Mouse (Mus musculus) midbrain, embryonic 11.5 days (tissue): ENCODE results near the gene Obp2b. TPM values are rescaled to one million over a fixed set of nuclear protein-coding genes. Genes with fewer than 3 reads are reported as not detected.
"Not testable (repeated sequence)": the region's sequence is repeated elsewhere in the genome, so short reads cannot be mapped to it uniquely, and the experiment has no call there.

Experiments
- ATAC-seq: fragments of 200-750 bp; cut with Nextera tagmentation; 2 replicates; pipeline ENCODE4 v1.8.0; 2017; ENCODE audit warnings: moderate TSS enrichment, moderate library complexity; ENCODE audit not compliant: low FRiP score
- DNase-seq: peaks from one replicate; pipeline ENCODE4 v3.0.0; 2015; ENCODE audit warnings: low spot score; ENCODE audit errors: missing footprints
- H3K27ac ChIP-seq: fragments of 300-500 bp; sonication (generic); 2 replicates; pipeline ENCODE4 v1.5.1; 2014; ENCODE audit warnings: low read depth, low read length
- H3K27me3 ChIP-seq: fragments of 300-500 bp; sonication (generic); 2 replicates; pipeline ENCODE4 v1.6.1; 2014; ENCODE audit warnings: mild to moderate bottlenecking, low read length, moderate library complexity, mixed read lengths; ENCODE audit not compliant: control insufficient read depth, insufficient read depth
- H3K36me3 ChIP-seq: fragments of 300-500 bp; sonication (generic); 2 replicates; pipeline ENCODE4 v1.6.1; 2014; ENCODE audit warnings: mild to moderate bottlenecking, low read length, moderate library complexity, mixed read lengths; ENCODE audit not compliant: control insufficient read depth, insufficient read depth
- H3K4me1 ChIP-seq: fragments of 300-500 bp; sonication (generic); 2 replicates; pipeline ENCODE4 v1.6.1; 2014; ENCODE audit warnings: low read length; ENCODE audit not compliant: control insufficient read depth, insufficient read depth
- H3K4me2 ChIP-seq: fragments of 300-500 bp; sonication (generic); 2 replicates; pipeline ENCODE4 v1.6.1; 2014; ENCODE audit warnings: mild to moderate bottlenecking, moderate library complexity
- H3K4me3 ChIP-seq: fragments of 300-500 bp; sonication (generic); 2 replicates; pipeline ENCODE4 v1.5.1; 2014; ENCODE audit warnings: low read depth, low read length
- H3K9ac ChIP-seq: fragments of 300-500 bp; sonication (generic); 2 replicates; pipeline ENCODE4 v1.6.1; 2014; ENCODE audit warnings: low read length
- H3K9me3 ChIP-seq: fragments of 300-500 bp; sonication (generic); 2 replicates; pipeline ENCODE4 v1.6.1; 2016; ENCODE audit warnings: low read length; ENCODE audit not compliant: control insufficient read depth
- WGBS: fragments of 180-500 bp; shearing (Covaris S2); extraction: QIAGEN DNeasy Blood & Tissue Kit; methylation state at CpG from one replicate; pipeline ENCODE4 v1.1.7; 2014; 5-methylcytosine and 5-hydroxymethylcytosine counted together
- polyA plus RNA-seq: library from polyadenylated mRNA; unstranded; fragments of >200 nt; fragmentation: Nextera tagmentation; extraction: Ambion mirVana; gene quantifications from 2 replicates; pipeline ENCODE4 v1.2.1, GENCODE M21; 2014

Gene Obp2b
- not detected in 2 replicates for polyA plus RNA-seq

GRCm38 (mm10) chr2:25736709-25737108, at the start of gene Obp2b:
Obp2b (plus strand) TSS chr2:25737009.
- H3K9ac ChIP-seq, H3K36me3 ChIP-seq, H3K27me3 ChIP-seq, H3K4me3 ChIP-seq, DNase-seq, H3K4me2 ChIP-seq, H3K27ac ChIP-seq, H3K4me1 ChIP-seq, H3K9me3 ChIP-seq, ATAC-seq: not testable (repeated sequence)
- whole genome bisulfite sequencing: 90% methylated on average over 3 of the region's 3 CpGs

GRCm38 (mm10) chr2:25694605-25695004, 42.2 kb upstream of the Obp2b start:
- Histone ChIP-seq H3K27me3 (no peaks in the 10 kb centered on the region), H3K4me2 (no peak overlapping the region), H3K4me3 (no peak overlapping the region), H3K36me3 (no peaks in the 10 kb centered on the region), H3K9me3 (no peaks in the 10 kb centered on the region), H3K27ac (no peak overlapping the region), H3K9ac (no peak overlapping the region), H3K4me1 (no peaks in the 10 kb centered on the region)
- ATAC-seq: no peak
- peak; percentile 97 for DNase-seq

- Histone ChIP-seq H3K4me2 (no peak overlapping the region), H3K4me1 (no peaks in the 10 kb centered on the region), H3K27me3 (no peaks in the 10 kb centered on the region), H3K36me3 (no peaks in the 10 kb centered on the region), H3K9me3 (no peaks in the 10 kb centered on the region), H3K4me3 (no peak overlapping the region), H3K27ac (no peak overlapping the region), H3K9ac (no peak overlapping the region)
- DNase-seq (no peak), ATAC-seq (no peak)
- WGBS: 66% methylated on average over 4 of the region's 4 CpGs
These were observed 39.9 kb upstream of the Obp2b start for GRCm38 (mm10) chr2:25696951-25697350.

GRCm38 (mm10) chr2:25698696-25699095, 38.1 kb upstream of the Obp2b start:
- Histone ChIP-seq H3K27ac (no peak overlapping the region), H3K9ac (no peak overlapping the region), H3K4me1 (no peaks in the 10 kb centered on the region), H3K36me3 (no peaks in the 10 kb centered on the region), H3K27me3 (no peaks in the 10 kb centered on the region), H3K4me3 (no peak overlapping the region), H3K9me3 (no peaks in the 10 kb centered on the region), H3K4me2 (no peak overlapping the region)
- DNase-seq (no peak), ATAC-seq (no peak)
- WGBS: 81% methylated on average over 2 of the region's 2 CpGs

GRCm38 (mm10) chr2:25699743-25700142, 37.1 kb upstream of the Obp2b start, which contains the start of gene Obp2a:
Obp2a (plus strand) TSS chr2:25700043.
- 79% methylated on average over 3 of the region's 3 CpGs for WGBS
- not testable (repeated sequence) for H3K4me2 ChIP-seq, H3K27ac ChIP-seq, DNase-seq, H3K4me3 ChIP-seq, H3K27me3 ChIP-seq, H3K4me1 ChIP-seq, H3K36me3 ChIP-seq, H3K9me3 ChIP-seq, ATAC-seq, H3K9ac ChIP-seq

- ATAC-seq (no peak), DNase-seq (no peak)
- no peaks in the 10 kb centered on the region for H3K4me1 ChIP-seq
- no peak overlapping the region for H3K4me3 ChIP-seq
- WGBS: 82% methylated on average over 5 of the region's 5 CpGs
- H3K36me3 ChIP-seq: no peaks in the 10 kb centered on the region
- no peaks in the 10 kb centered on the region for H3K27me3 ChIP-seq
- H3K4me2 ChIP-seq: no peak overlapping the region
- H3K27ac ChIP-seq: no peak overlapping the region
- H3K9me3 ChIP-seq: no peaks in the 10 kb centered on the region
- H3K9ac ChIP-seq: no peak overlapping the region
These were observed 35.8 kb upstream of the Obp2b start for GRCm38 (mm10) chr2:25701001-25701400.

- ATAC-seq (no peak), DNase-seq (no peak)
- Histone ChIP-seq H3K27ac (no peak overlapping the region), H3K4me1 (no peaks in the 10 kb centered on the region), H3K9me3 (no peaks in the 10 kb centered on the region), H3K9ac (no peak overlapping the region), H3K4me3 (no peak overlapping the region), H3K27me3 (no peaks in the 10 kb centered on the region), H3K36me3 (no peaks in the 10 kb centered on the region), H3K4me2 (no peak overlapping the region)
- WGBS: 83% methylated on average over 4 of the region's 4 CpGs
These were observed 33.1 kb upstream of the Obp2b start for GRCm38 (mm10) chr2:25703706-25704105.

GRCm38 (mm10) chr2:25706643-25707481, 29.9 kb upstream of the Obp2b start, which contains the start of gene Bmyc:
Bmyc (plus strand) TSS chr2:25706739.
- Histone ChIP-seq H3K4me2 (peak within 1 kb of the TSS; percentile 94), H3K9me3 (no peaks in the 10 kb centered on the region), H3K9ac (peak within 1 kb of the TSS; percentile 79), H3K4me1 (no peaks in the 10 kb centered on the region), H3K27me3 (no peaks in the 10 kb centered on the region), H3K36me3 (no peaks in the 10 kb centered on the region), H3K27ac (peak within 1 kb of the TSS; percentile 9; the same call in 1 of the 2 replicates), H3K4me3 (peak within 1 kb of the TSS; percentile 72)
- peak; percentile 97 for DNase-seq
- ATAC-seq: peak; percentile 94
- under 1% methylated on average over 78 of the region's 78 CpGs for WGBS

GRCm38 (mm10) chr2:25708121-25708520, 28.7 kb upstream of the Obp2b start:
- H3K9me3 ChIP-seq: no peaks in the 10 kb centered on the region
- H3K4me1 ChIP-seq: no peaks in the 10 kb centered on the region
- H3K4me2 ChIP-seq: no peak overlapping the region
- no peak overlapping the region for H3K27ac ChIP-seq
- no peak overlapping the region for H3K9ac ChIP-seq
- DNase-seq (no peak), ATAC-seq (no peak; the same call in 1 of the 2 replicates)
- no peaks in the 10 kb centered on the region for H3K36me3 ChIP-seq
- no peak overlapping the region for H3K4me3 ChIP-seq
- no peaks in the 10 kb centered on the region for H3K27me3 ChIP-seq
- 86% methylated on average over 2 of the region's 2 CpGs for WGBS
